Mouse (Mus musculus) E14TG2a.4 (cell line): Measurements from ENCODE around the gene Litaf.

Experiments used
- CTCF ChIP-seq: conservative IDR thresholded peaks from 2 replicates; pipeline ENCODE4 v1.5.1; 2014; ENCODE audit warnings: low read length
- NANOG ChIP-seq: IDR thresholded peaks from 2 replicates; pipeline ENCODE4 v1.6.1; 2014; ENCODE audit warnings: borderline replicate concordance, low read length, mixed read lengths
- POU5F1 ChIP-seq: IDR thresholded peaks from 2 replicates; pipeline ENCODE4 v1.6.1; 2014; ENCODE audit warnings: low read length, borderline replicate concordance

DNA sequence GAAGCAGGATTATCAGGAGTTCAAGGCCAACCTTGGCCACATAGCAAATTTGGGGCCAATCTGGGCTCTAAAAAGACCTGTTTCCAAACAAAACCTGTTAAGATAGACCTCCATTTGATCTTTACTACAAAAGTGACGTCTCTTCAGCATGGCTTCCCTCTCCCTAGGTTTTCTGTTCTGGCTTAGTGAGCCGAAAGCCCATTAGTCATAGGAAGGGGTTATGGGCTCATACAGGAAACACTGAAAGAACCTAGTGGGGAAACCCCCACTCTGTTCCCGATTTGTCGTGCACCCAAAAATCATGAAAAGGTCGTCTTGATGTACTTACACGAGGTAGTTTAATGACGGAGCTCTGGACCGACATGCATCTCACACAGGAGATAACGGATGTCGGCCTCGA is 128.5 kb downstream of the Litaf start:
- TF ChIP-seq CTCF = no peak
- TF ChIP-seq POU5F1 = no peak
- TF ChIP-seq NANOG = no peak
